Mouse (Mus musculus): ENCODE data around the gene C1qtnf2. TPM values are rescaled to one million over a fixed set of nuclear protein-coding genes. Genes with fewer than 3 reads are reported as not detected.

C1qtnf2 gene
- polyA plus RNA-seq (2015; fragmentation: Nextera tagmentation; extraction: Ambion mirVana) = 2.1 and 3.0 TPM in 2 replicates

GRCm38 (mm10) chr11:43474225-43474774 is at the start of gene C1qtnf2:
Gene C1qtnf2, plus strand, starts transcription at chr11:43474276.

GRCm38 (mm10) chr11:43425824-43426413 is 48.2 kb upstream of the C1qtnf2 start, which contains the start of gene Pttg1:
Gene Pttg1, minus strand, starts transcription at chr11:43426251.

GRCm38 (mm10) chr11:43433254-43434023 is 40.6 kb upstream of the C1qtnf2 start, which contains the start of gene Slu7:
Gene Slu7, plus strand, starts transcription at chr11:43433744.

DNA sequence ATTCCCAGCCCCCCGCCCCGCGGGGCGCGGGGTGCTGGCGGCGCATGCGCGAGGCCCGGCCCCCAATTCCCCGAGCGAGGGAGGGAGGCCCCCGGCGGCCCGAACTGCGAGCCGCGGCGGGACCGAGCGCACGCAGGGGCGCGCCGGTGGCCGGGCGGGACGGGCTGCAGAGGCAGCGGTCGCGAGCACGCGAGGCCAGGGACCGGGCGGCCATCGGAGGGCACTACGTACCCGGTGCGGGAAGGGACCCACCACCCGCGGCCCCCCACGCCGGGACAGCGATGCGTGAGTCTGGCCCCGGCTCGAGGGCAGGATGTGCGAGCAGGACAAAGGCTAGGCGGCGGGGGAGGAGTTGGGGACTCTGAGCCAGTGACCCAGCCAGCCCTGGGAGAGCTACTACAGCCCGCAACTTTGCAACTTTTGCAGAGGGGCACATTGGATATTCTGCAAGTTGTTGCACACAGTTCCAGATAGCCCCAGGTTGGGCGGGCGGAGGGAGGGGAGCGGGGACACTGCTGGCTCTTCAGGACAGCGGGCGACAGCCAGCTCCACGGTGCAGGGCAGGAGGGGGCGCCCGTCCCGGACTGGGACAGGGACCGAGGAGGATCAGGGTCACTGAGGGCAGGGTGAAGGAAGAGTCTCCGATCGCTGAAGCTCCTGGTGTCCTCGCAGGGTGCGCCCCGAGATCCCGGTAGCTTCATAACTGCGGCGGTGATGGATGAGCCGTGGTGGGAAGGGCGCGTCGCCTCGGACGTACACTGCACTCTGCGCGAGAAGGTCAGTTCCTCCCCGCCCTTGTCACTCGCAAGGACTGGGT is 54.8 kb downstream of the C1qtnf2 start, which contains the start of gene Ccnjl:
Gene Ccnjl, plus strand, starts transcription at position 102 of the 817 bp plus-strand sequence.

Other genes with a start within 250 kb of the C1qtnf2 start
- gene Pttg1, start 48.0 kb upstream of the C1qtnf2 start, polyA plus RNA-seq (2015; fragmentation: Nextera tagmentation; extraction: Ambion mirVana) = 78.7 and 85.3 TPM in 2 replicates
- 32.1 and 33.7 TPM in 2 replicates for gene Slu7, start 40.5 kb upstream of the C1qtnf2 start, polyA plus RNA-seq (2015; fragmentation: Nextera tagmentation; extraction: Ambion mirVana)
- 3.1 and 3.6 TPM in 2 replicates for gene Ccnjl, start 54.5 kb downstream of the C1qtnf2 start, polyA plus RNA-seq (2015; fragmentation: Nextera tagmentation; extraction: Ambion mirVana)
- gene 4933415A04Rik, start 112.8 kb downstream of the C1qtnf2 start, polyA plus RNA-seq (2015; fragmentation: Nextera tagmentation; extraction: Ambion mirVana) = 1.4 and 1.9 TPM in 2 replicates
- gene Fabp6, start 127.3 kb downstream of the C1qtnf2 start, polyA plus RNA-seq (2015; fragmentation: Nextera tagmentation; extraction: Ambion mirVana) = not detected in 2 replicates
- 17.3 and 19.1 TPM in 2 replicates for gene Pwwp2a, start 207.7 kb downstream of the C1qtnf2 start, polyA plus RNA-seq (2015; fragmentation: Nextera tagmentation; extraction: Ambion mirVana)